In the genomic region with DNA sequence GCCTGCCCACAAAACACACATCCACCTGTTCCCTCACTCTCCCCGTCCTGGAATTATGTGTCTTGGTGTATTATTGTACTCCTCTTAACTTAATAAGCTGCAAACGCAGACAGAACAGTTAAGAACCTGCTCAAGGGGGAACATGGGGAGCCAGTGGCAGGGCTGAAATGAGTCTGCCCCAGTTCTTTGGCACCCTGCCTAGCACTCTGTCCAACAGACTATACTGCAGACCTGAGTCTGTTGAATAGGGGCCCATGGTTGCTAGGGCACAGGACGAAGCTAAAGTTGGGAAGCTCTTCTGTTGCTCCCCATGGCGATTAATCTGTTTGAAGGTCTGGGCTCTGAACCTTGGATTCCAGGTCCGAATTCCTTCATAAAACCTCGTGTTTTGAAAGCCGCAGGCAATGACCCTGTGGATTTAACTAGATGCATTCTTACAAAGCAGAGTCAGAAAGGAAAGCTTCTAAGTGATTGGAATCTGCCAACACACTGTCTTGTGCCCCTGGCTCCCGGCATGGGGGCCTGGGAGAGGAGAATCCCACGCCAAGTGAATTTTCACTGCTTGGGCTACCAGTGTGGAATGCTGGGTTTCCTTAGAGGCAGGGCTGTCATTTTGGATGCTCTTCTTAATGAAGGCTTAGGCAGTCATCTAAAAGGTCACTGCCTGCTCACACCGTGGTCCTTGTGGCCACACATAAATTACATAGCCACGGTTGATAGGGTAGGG, we compare ENCODE assay signal across 8 mouse cellular contexts.
DNase-seq lines count a peak whose midpoint lies in the region; ATAC-seq lines count a peak whose summit lies in the region.

No protein-coding gene starts in this region.

- peak; percentile 27 for DNase-seq in adrenal gland, postnatal 10 days
- no peak for DNase-seq in adrenal gland, postnatal 4 days (ENCODE audit: low spot score in 2 of 2)
- DNase-seq in right cerebral cortex, postnatal 14 days = peak; percentile 18
- DNase-seq in right cerebral cortex, adult 18-20 months = no peak
- peak; percentile 74 for DNase-seq in retina, postnatal 1 day
- no peak for DNase-seq in frontal cortex, postnatal 36 days (ENCODE audit: low spot score in 2 of 2)
- no peak for DNase-seq in thymus, postnatal 0 days (ENCODE audit: low spot score)

- H3K27ac ChIP-seq in kidney, embryonic 15.5 days = 0 out of 2 replicates have a peak overlapping the region, but pooled peaks have one; percentile 54

- no peaks in the 10 kb centered on the region for H3K9me3 ChIP-seq in kidney, embryonic 15.5 days (replicated peaks)

- H3K27me3 ChIP-seq in kidney, embryonic 15.5 days = no peaks in the 10 kb centered on the region

- H3K4me2 ChIP-seq in kidney, embryonic 15.5 days = no peak overlapping the region

- no peak overlapping the region for H3K4me3 ChIP-seq in kidney, embryonic 15.5 days (replicated peaks)

- ATAC-seq in kidney, embryonic 15.5 days (replicated peaks; ENCODE audit: low FRiP score) = peak; percentile 70

- no peak overlapping the region for H3K9ac ChIP-seq in kidney, embryonic 15.5 days

- WGBS in kidney, embryonic 15.5 days = 43% methylated on average over 11 of the region's 11 CpGs

- H3K4me1 ChIP-seq in kidney, embryonic 15.5 days = peaks cover 19% of the 10 kb centered on the region

- no peaks in the 10 kb centered on the region for H3K36me3 ChIP-seq in kidney, embryonic 15.5 days

Comparison
In these comparisons a context has a peak if more than half of its experiments do, and no peak if none do; other contexts are left out.
1. DNase-seq: peak in adrenal gland, postnatal 10 days (single experiment), right cerebral cortex, postnatal 14 days (single experiment) and retina, postnatal 1 day (single experiment); none in adrenal gland, postnatal 4 days (0 of 2), right cerebral cortex, adult 18-20 months (single experiment), frontal cortex, postnatal 36 days (0 of 2) and thymus, postnatal 0 days (single experiment).